Mouse (Mus musculus) CH12.LX (cell line): ENCODE measurements around the gene Atg3.

Experiments used
- CTCF ChIP-seq, 2 experiments: IDR thresholded peaks in 1 of 2; conservative IDR thresholded peaks in 1 of 2; 2 replicates each; pipeline ENCODE4 v1.5.1; 2011 to 2012; ENCODE audit warnings: low read depth in 2 of 2, low read length in 2 of 2, improper control_type of control experiment in 1 of 2, inconsistent platforms in 1 of 2, mild to moderate bottlenecking in 1 of 2, moderate library complexity in 1 of 2
- EP300 ChIP-seq: IDR thresholded peaks from 2 replicates; pipeline ENCODE4 v1.6.1; 2011; ENCODE audit warnings: low read length, improper control_type of control experiment
- HCFC1 ChIP-seq: IDR thresholded peaks from 2 replicates; pipeline ENCODE4 v1.6.1; 2012; ENCODE audit warnings: low read depth, mild to moderate bottlenecking, inconsistent platforms, low read length, improper control_type of control experiment
- MAZ ChIP-seq: IDR thresholded peaks from 2 replicates; pipeline ENCODE4 v1.6.1; 2012; ENCODE audit warnings: low read depth, mild to moderate bottlenecking, inconsistent platforms, low read length, improper control_type of control experiment, moderate library complexity
- MEF2A ChIP-seq: IDR thresholded peaks from 2 replicates; pipeline ENCODE4 v1.6.1; 2014; ENCODE audit warnings: low read depth, mild to moderate bottlenecking, inconsistent platforms, low read length, improper control_type of control experiment, borderline replicate concordance
- POLR2A ChIP-seq: IDR thresholded peaks from 2 replicates; pipeline ENCODE4 v1.6.1; 2011; ENCODE audit warnings: low read depth, mild to moderate bottlenecking, improper control_type of control experiment, low read length
- RAD21 ChIP-seq: IDR thresholded peaks from 2 replicates; pipeline ENCODE4 v1.6.1; 2011; ENCODE audit warnings: low read depth, mild to moderate bottlenecking, low read length, improper control_type of control experiment, moderate library complexity
- SMC3 ChIP-seq: IDR thresholded peaks from 2 replicates; pipeline ENCODE4 v1.6.1; 2011; ENCODE audit warnings: low read depth, low read length, improper control_type of control experiment
- ZC3H11A ChIP-seq: IDR thresholded peaks from 2 replicates; pipeline ENCODE4 v1.6.1; 2012; ENCODE audit warnings: low read depth, mild to moderate bottlenecking, inconsistent platforms, low read length, improper control_type of control experiment
- ZNF384 ChIP-seq: IDR thresholded peaks from 2 replicates; pipeline ENCODE4 v1.6.1; 2012; ENCODE audit warnings: low read depth, low read length, improper control_type of control experiment, inconsistent platforms

- TF ChIP-seq CTCF (conservative IDR thresholded peaks at IDR 0.05 in 1 of 2, IDR thresholded peaks at IDR 0.05 in 1 of 2; ENCODE audit: low read depth in 2 of 2, low read length in 2 of 2) = no peak
- no peak for TF ChIP-seq ZC3H11A
- TF ChIP-seq RAD21 = no peak
- TF ChIP-seq HCFC1 = no peak
- TF ChIP-seq MEF2A = no peak
- TF ChIP-seq EP300 = no peak
- TF ChIP-seq ZNF384 = no peak
- TF ChIP-seq SMC3 = no peak
- TF ChIP-seq POLR2A = no peak
- no peak for TF ChIP-seq MAZ
These were observed 30.5 kb upstream of the Atg3 start for GRCm38 (mm10) chr16:45127936-45128710.
